Mouse (Mus musculus): Measurements from ENCODE around the gene Aldoart1.

The Aldoart1 gene

DNA sequence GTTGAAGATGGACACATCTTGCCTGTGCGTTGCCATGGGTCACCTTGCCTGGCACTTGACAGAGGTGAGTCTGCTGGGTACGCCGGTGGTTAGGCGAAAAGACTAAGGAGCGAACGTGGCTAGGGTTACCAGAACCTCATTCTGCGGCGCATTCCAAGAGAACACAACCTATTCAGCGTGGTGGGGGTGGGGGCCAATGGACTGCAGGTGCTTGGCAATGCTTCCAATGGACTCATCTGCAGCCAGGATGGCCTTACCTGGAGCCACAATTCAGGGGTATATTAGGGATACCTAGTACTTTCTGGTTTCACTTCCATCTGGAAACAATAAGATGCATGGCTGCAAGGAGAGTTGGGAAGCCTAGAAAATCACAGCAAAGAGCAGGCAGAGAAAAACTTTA, at the start of gene Aldoart1:
Gene Aldoart1, minus strand, starts transcription at position 101 of the 400 bp plus-strand sequence.
- no peak for DNase-seq

DNA sequence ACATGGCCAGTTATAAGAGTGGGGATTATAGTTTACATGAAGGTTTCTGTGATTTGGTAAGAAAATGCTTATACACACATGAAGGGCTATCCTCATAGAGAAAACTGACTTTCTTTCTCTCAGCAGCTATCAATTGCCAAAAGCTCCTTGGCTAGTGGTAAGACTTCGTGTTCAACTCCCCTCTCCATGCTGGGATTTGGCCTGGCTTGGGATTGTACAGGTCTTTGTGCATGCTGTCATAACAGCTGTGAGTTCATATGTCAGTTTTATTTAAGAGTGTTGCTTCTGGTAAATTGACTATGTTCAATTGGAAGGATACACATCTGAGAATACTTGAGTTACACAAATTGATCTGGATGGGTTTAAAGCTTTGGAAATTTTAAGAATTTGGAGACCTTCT, 49.1 kb upstream of the Aldoart1 start:
- peak; percentile 55 to 69 for DNase-seq

DNA sequence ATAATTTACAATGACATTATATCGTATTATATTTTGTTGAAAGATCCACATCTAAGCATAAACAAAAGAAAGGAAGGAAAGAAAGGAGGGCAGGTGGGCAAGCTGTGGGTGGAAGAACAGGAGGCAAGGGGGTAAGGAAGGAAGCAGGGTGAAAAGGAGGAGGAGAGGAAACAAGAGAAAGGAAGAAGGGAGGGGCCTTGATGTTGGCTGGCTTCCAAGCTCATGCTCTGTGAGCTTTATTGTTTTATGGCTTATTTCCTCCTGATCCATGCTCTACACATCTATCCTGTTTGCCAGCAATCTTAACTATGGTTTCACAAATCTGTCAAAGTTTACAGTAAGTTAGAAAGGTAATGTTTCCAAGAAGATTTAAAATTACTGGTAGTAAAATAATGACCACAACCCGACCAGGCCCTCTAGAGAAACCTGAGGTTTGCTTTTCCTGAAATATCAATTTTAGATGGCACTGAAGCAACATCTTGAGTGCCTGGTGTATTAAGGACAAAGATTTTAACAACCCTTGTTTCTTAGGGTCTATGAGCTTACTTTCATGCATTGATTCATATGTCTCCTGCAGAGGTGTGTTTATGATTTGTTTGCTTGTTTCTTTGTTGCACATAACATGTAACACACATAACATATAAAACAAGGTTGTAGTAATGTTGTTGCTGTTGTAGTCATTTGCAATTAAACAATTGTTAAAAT, 13.1 kb upstream of the Aldoart1 start:
- no peak for DNase-seq

DNA sequence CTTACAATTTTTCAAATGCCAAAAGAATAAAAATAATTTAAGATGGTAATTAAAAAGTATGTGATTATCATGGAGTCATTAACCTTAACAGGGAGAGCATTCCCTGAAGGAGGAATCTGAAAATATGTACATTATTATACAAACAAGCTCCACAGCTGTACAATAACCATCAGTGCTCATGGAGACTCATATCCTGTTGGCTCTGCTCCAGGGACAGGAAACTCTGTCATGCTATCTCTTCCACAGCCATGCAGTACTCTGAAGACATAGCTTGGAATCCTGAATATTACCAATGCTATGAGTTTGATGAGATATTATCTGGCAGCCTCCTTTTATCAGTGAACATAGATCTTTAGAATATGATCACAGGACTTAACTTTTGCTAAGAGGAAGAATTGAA, 8.2 kb downstream of the Aldoart1 start:
- DNase-seq, result no peak

DNA sequence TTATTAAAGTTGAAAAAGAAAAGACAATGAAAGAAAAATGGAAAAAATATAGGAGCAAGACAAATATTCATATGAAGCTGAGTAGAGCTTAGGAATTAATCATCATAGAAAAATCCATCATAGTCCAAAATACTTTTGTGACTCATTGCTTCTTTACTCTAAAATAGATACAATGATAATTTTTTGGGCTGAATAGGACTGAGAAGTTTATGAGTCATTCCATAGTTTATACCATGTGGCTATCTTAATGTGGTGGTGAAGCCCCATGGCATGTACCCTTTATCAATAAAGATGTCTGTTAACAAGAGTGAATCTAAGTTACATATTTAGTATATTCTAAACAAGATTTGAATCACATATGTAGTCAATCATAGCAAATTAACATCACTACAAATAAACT, 9.4 kb downstream of the Aldoart1 start:
- DNase-seq, result no peak

DNA sequence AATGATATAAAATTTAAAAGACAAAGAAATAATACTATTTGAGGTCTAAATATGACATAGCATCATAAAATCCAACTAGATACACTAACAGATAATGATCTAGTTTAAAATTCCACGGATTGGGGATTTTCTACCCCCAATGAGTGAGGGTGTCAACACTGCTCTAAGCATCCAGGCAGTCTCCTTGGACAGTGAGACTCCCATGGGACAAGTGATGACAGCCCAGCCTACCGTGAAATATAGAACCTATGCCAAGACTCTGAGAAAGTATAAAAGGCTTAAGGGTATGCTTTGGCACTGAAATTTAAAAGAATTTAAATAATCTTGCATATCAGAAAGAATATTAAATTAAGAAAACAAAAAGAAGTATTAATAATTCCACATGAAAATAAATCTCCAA, 16.0 kb downstream of the Aldoart1 start:
- no peak for DNase-seq

DNA sequence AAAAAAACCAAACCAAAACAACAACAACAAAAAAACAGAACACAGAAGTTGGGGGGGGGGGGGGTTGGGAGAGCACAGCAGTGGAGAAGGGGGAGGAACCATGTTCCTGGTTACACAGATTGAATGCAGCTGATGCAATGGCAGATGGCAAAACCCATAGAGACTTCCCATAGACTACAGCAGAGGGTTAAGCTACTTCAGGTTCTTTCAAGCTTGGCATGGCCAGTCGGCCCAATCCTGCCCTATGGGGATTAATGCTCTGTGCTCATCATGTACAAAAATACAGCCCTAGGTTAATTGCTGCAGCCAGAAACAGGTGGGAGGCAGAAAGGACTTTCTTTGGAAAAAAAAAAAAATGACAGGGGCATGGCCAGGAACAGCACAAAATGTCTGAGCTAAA, 17.0 kb downstream of the Aldoart1 start:
- no peak for DNase-seq

DNA sequence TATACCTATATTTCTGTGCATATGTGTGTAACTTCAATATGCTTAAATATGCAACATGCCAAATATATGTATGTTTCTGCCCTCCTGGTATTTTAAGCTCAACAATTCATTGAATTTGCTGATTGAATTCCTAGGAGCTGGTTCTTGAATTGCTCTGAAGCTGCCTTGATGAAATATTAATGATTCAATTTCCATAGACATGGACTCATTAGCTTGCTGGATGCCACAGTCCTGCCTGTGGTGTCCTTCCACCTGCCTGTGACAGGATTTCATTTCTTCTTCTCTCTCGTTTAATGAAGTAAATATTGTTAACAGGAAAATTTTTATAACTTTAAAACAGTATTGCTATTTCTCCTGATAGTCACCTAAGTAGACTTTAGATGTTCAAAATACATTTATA, 51.6 kb downstream of the Aldoart1 start:
- no peak for DNase-seq
